8 mouse cellular contexts compared by ENCODE assay signal in the genomic region with DNA sequence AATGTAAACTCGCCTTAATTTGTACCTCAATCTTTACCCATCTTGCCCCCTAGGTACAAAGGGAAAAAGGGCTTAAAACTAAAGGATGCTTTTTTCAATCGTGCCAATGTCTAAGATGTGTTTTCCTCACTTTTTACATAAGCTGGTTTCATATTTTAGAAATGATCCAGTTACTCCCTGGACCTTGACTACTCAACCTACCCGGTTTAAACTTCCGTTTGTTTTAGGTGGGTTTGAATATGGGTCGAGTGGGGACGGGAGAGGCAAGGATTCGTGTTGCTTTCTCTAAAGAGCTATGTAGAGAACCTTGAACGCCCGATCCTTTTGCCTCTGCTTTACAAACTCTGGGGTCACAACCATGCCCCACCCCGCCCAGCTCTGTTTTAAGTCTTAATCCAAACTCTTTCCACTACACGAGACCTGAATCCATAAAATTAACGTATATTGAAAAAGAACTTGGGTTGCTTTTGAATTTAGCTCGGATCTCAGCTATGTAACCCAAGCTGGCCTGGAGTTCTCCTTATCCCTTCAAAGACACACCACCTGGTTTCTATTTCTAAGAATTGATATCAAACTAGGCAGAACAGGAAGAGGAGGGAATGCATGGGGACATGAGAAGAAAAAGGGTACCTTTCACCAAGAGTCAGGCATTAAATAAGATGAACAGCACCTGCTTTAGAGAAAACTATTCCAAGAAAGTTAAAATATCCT. TPM values are rescaled to one million over a fixed set of nuclear protein-coding genes. Genes with fewer than 3 reads are reported as not detected.
A peak's percentile ranks its signal among the peaks of the same experiment; 100 is the strongest.
DNase-seq lines count a peak whose midpoint lies in the region; ATAC-seq and TF ChIP-seq lines count a peak whose summit lies in the region.

No protein-coding gene starts in this region.

- H3K4me1 ChIP-seq in heart, embryonic 13.5 days = peaks cover 21% of the 10 kb centered on the region
- no peaks in the 10 kb centered on the region for H3K4me1 ChIP-seq in ES-Bruce4 (ENCODE audit: control insufficient read depth, insufficient read depth, low read length)
- H3K4me1 ChIP-seq in forebrain, embryonic 11.5 days (replicated peaks; ENCODE audit: control insufficient read depth, insufficient read depth, low read length) = peaks cover 3% of the 10 kb centered on the region; the same call in 1 of the 2 replicates
- peaks cover 9 to 11% of the 10 kb centered on the region in 2 experiments for H3K4me1 ChIP-seq in liver, embryonic 14.5 days (replicated peaks; ENCODE audit: control insufficient read depth in 2 of 2, insufficient read depth in 2 of 2, low read length in 1 of 2)

- H3K9ac ChIP-seq in heart, embryonic 13.5 days = peak overlapping the region; percentile 85
- peak overlapping the region; percentile 87 for H3K9ac ChIP-seq in ES-Bruce4 (ENCODE audit: low read depth, poor library complexity, severe bottlenecking)
- no peak overlapping the region for H3K9ac ChIP-seq in forebrain, embryonic 11.5 days (ENCODE audit: low read length)
- peak overlapping the region; percentile 74 for H3K9ac ChIP-seq in liver, embryonic 14.5 days (replicated peaks)

- peaks cover 25% of the 10 kb centered on the region for H3K27me3 ChIP-seq in heart, embryonic 13.5 days (replicated peaks)
- H3K27me3 ChIP-seq in ES-Bruce4 (ENCODE audit: control insufficient read depth, insufficient read depth, low read length, poor library complexity, severe bottlenecking) = peaks cover 3% of the 10 kb centered on the region; the same call in 1 of the 2 replicates
- H3K27me3 ChIP-seq in forebrain, embryonic 11.5 days (ENCODE audit: control insufficient read depth, insufficient read depth, low read length) = peaks cover 26% of the 10 kb centered on the region
- peaks cover 10% of the 10 kb centered on the region for H3K27me3 ChIP-seq in liver, embryonic 14.5 days (ENCODE audit: control insufficient read depth, insufficient read depth, low read length)

- no peak for TF ChIP-seq POLR2A in ES-Bruce4 (IDR thresholded peaks at IDR 0.05; ENCODE audit: insufficient read depth, low read length)

- DNase-seq in heart, postnatal 10 days = no peak
- no peak for DNase-seq in forebrain, embryonic 11.5 days (ENCODE audit: low spot score)
- peak in 1 of 3 experiments; percentile 43 for DNase-seq in liver, embryonic 14.5 days (ENCODE audit: low read depth in 3 of 3, low spot score in 3 of 3)
- DNase-seq in spleen, adult 18-20 months = no peak
- DNase-seq in lung, postnatal 36 days = no peak
- DNase-seq in left cerebral cortex, postnatal 10 days (ENCODE audit: extremely low spot score in 1 of 2, low spot score in 2 of 2) = no peak

- peak overlapping the region; percentile 98 for H3K4me3 ChIP-seq in heart, embryonic 13.5 days
- H3K4me3 ChIP-seq in ES-Bruce4 (ENCODE audit: low read depth, low read length) = peak overlapping the region; percentile 12; the same call in 1 of the 2 replicates
- H3K4me3 ChIP-seq in forebrain, embryonic 11.5 days (ENCODE audit: low read depth, low read length) = peak overlapping the region; percentile 94; the same call in 1 of the 2 replicates
- peak overlapping the region in 1 of 2 experiments; percentile 99; a peak in 2 of 4 replicates for H3K4me3 ChIP-seq in liver, embryonic 14.5 days (ENCODE audit: insufficient read depth in 1 of 2, low read depth in 2 of 2, low read length in 2 of 2)

- 24% methylated on average over 13 of the region's 13 CpGs for WGBS in heart, embryonic 13.5 days
- WGBS in forebrain, embryonic 11.5 days = 17% methylated on average over 13 of the region's 13 CpGs
- WGBS in liver, embryonic 14.5 days (ENCODE audit: insufficient replicate concordance) = 19% methylated on average over 13 of the region's 13 CpGs

- peak overlapping the region; percentile 84 for H3K4me2 ChIP-seq in heart, embryonic 13.5 days
- H3K4me2 ChIP-seq in forebrain, embryonic 11.5 days (ENCODE audit: low read depth, low read length, severe bottlenecking) = peak overlapping the region; percentile 75
- peak overlapping the region; percentile 93 for H3K4me2 ChIP-seq in liver, embryonic 14.5 days (ENCODE audit: low read depth)

- H3K27ac ChIP-seq in heart, embryonic 13.5 days (replicated peaks) = no peak overlapping the region
- H3K27ac ChIP-seq in ES-Bruce4 (ENCODE audit: insufficient read depth, low read length) = no peak overlapping the region
- no peak overlapping the region for H3K27ac ChIP-seq in forebrain, embryonic 11.5 days (ENCODE audit: low read depth, low read length)
- H3K27ac ChIP-seq in liver, embryonic 14.5 days = no peak overlapping the region

- no peak for ATAC-seq in heart, embryonic 13.5 days (ENCODE audit: extremely low read depth, insufficient number of reproducible peaks, low FRiP score, low TSS enrichment)
- no peak for ATAC-seq in forebrain, embryonic 11.5 days (replicated peaks; ENCODE audit: low FRiP score)
- no peak for ATAC-seq in liver, embryonic 14.5 days (ENCODE audit: insufficient read depth)

- H3K9me3 ChIP-seq in heart, embryonic 13.5 days = no peaks in the 10 kb centered on the region
- H3K9me3 ChIP-seq in ES-Bruce4 (replicated peaks; ENCODE audit: control insufficient read depth, insufficient read depth, low read length, poor library complexity, severe bottlenecking) = no peaks in the 10 kb centered on the region
- H3K9me3 ChIP-seq in forebrain, embryonic 11.5 days (ENCODE audit: control insufficient read depth, low read length) = no peaks in the 10 kb centered on the region
- no peaks in the 10 kb centered on the region for H3K9me3 ChIP-seq in liver, embryonic 14.5 days (ENCODE audit: control insufficient read depth, low read length)

- intact Hi-C loops in heart, postnatal 10 days (cut with DNase I) = loop anchor here (2.0 kb wide), 2 partner anchors 194 to 234 kb away; no protein-coding TSS in a partner anchor
- intact Hi-C loops in left cerebral cortex, postnatal 10 days (cut with DNase I) = no loop called here

- no peak for TF ChIP-seq EP300 in ES-Bruce4 (IDR thresholded peaks at IDR 0.05; ENCODE audit: insufficient read depth, low read depth, low read length)
- TF ChIP-seq EP300 in liver, embryonic 14.5 days (IDR thresholded peaks at IDR 0.05; ENCODE audit: low read depth) = no peak

- no peak for TF ChIP-seq CTCF in ES-Bruce4 (IDR thresholded peaks at IDR 0.05; ENCODE audit: low read depth, low read length)
- TF ChIP-seq CTCF in liver, embryonic 14.5 days (IDR thresholded peaks at IDR 0.05; ENCODE audit: low read depth) = no peak

- H3K36me3 ChIP-seq in heart, embryonic 13.5 days = peaks cover 2% of the 10 kb centered on the region; the same call in 1 of the 2 replicates
- peaks cover 6% of the 10 kb centered on the region for H3K36me3 ChIP-seq in ES-Bruce4 (ENCODE audit: control insufficient read depth, insufficient read depth, low read length, poor library complexity, severe bottlenecking)
- no peaks in the 10 kb centered on the region for H3K36me3 ChIP-seq in forebrain, embryonic 11.5 days (ENCODE audit: control insufficient read depth, insufficient read depth, low read length)
- no peaks in the 10 kb centered on the region; the same call in 1 of the 2 replicates for H3K36me3 ChIP-seq in liver, embryonic 14.5 days (replicated peaks; ENCODE audit: control insufficient read depth, insufficient read depth, low read depth)

RNA-seq across cellular contexts. Expression of a gene that starts 1.3 kb away (rescaled TPM):
- polyA plus RNA-seq in heart, embryonic 13.5 days (2015; fragmentation: Nextera tagmentation; extraction: Ambion mirVana) = 47.3 and 47.8 TPM in 2 replicates
- 10 to 100 TPM; 50.0 to 50.2 TPM for total RNA-seq in heart, postnatal 10 days (2021)
- 180 and 188 TPM in 2 replicates for polyA plus RNA-seq in ES-Bruce4 (2011; ENCODE audit: insufficient read depth, insufficient read length, low read depth, missing spikeins)
- 120 and 132 TPM in 2 replicates for polyA plus RNA-seq in forebrain, embryonic 11.5 days (2014; fragmentation: Nextera tagmentation; extraction: Ambion mirVana)
- polyA plus RNA-seq in liver, embryonic 14.5 days (2012; rRNA removed) = 8.3 and 19.2 TPM in 2 replicates
- 36.2 and 38.2 TPM in 2 replicates for polyA plus RNA-seq in liver, embryonic 14.5 days (2014; fragmentation: Nextera tagmentation; extraction: Ambion mirVana)
- total RNA-seq in left cerebral cortex, postnatal 10 days (2021) = 10 to 100 TPM; 76.8 to 82.3 TPM

RNA-seq across cellular contexts. Expression of a gene that starts 58.5 kb away (rescaled TPM):
- polyA plus RNA-seq in heart, embryonic 13.5 days (2015; fragmentation: Nextera tagmentation; extraction: Ambion mirVana) = not detected in 2 replicates
- not detected for total RNA-seq in heart, postnatal 10 days (2021)
- 3.7 and 4.4 TPM in 2 replicates for polyA plus RNA-seq in ES-Bruce4 (2011; ENCODE audit: insufficient read depth, insufficient read length, low read depth, missing spikeins)
- not detected in 2 replicates for polyA plus RNA-seq in forebrain, embryonic 11.5 days (2014; fragmentation: Nextera tagmentation; extraction: Ambion mirVana)
- polyA plus RNA-seq in liver, embryonic 14.5 days (2012; rRNA removed) = 0.06 and 0.08 TPM in 2 replicates
- polyA plus RNA-seq in liver, embryonic 14.5 days (2014; fragmentation: Nextera tagmentation; extraction: Ambion mirVana) = not detected in 2 replicates
- total RNA-seq in left cerebral cortex, postnatal 10 days (2021) = not detected
